Mouse (Mus musculus): ENCODE measurements at regions not wholly inside any gene's neighbourhood (a gene's known extent, or its start where the extent isn't known, plus 50 kb on each side); places are given as distances from the start of the nearest gene placed in this dataset.

- no peak for TF ChIP-seq CTCF (IDR thresholded peaks at IDR 0.05; ENCODE audit: low read depth)
- TF ChIP-seq EP300 (IDR thresholded peaks at IDR 0.05; ENCODE audit: low read depth): no peak
These were observed 191.9 kb upstream of the Aldoart1 start for GRCm38 (mm10) chr4:73044356-73044755.

Measured in liver, postnatal 0 days (tissue).